Mouse (Mus musculus) cerebellum, adult 9-10 months (tissue): ENCODE results near the gene Ccnl2.

ENCODE experiments used
- DNase-seq: peaks from one replicate; pipeline ENCODE4 v3.0.0; 2022

Gene Ccnl2

DNA sequence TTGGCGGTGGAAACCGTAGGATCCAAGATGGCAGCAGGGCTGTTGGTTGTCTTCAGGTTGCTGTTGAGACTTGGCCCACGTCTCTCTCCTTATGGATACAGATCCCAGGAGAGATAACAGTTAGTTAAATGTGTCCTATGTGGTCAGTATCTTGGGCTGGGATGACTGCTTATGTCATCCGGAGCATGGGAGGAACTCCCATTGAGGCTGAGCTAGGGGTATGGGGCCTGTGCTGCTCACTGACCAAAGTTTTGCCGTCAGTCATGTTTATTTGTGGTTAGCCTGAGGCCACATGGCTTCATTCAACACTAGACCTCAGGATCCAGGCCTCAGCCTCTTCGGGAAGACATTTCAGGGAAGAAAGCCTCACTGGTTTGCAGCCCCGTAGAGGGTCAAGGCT is 59.1 kb downstream of the Ccnl2 start:
- DNase-seq: no peak
